Mouse (Mus musculus) 3T3-L1 (cell line): ENCODE measurements at regions not wholly inside any gene's neighbourhood (a gene's known extent, or its start where the extent isn't known, plus 50 kb on each side); places are given as distances from the start of the nearest gene placed in this dataset.

Source experiments
- DNase-seq: peaks from one replicate; pipeline ENCODE4 v3.0.0-alpha.2; 2015; ENCODE audit warnings: low read depth, low spot score

DNA sequence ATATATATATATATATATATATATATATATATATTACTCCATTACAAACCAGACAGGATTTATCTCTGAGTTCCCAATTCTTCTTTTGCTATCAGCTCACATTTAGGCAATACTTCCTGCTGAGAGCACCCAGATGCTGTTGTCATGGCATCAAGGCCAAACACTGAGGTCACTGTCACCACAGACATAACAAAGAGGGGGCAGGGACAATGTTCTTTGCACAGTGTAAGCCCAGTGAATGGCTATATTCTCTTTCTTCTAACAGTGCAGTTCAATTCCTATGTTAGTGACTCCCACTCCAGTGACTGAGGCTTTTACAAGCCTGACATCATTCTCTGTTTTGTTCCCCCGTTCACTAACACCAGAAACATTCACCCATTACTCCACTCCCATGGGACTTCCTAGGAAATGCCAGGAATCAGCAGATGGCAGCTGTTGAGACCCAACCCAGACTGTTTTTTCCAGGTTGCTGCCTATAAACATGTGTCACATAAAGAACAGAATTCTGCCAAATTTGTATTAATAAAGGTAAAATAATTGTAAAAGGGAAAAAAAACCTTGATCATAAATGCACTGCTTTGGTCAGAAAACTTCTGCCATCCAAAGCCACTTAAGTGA is 289.5 kb downstream of the Slc22a22 start:
- no peak for DNase-seq

DNA sequence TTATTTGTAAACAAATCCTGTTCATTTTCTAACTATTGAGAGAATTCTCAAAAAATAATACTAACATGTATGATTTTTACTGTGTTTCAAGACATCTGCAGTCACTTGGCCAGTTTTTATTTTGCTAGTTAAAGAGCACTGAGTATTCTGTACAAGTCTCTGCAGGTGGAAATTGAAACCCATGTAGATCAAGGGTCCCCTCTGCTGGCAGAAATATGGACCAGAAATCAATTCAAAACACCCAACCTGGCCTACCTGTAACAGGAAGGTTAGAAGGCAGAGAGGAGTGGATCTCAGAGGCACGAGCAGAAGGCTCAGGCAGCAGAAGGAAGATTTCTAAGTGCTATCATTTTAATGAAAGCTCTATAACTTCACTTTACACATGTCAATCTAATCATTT is 298.3 kb downstream of the Slc22a22 start:
- peak; percentile 23 for DNase-seq

DNA sequence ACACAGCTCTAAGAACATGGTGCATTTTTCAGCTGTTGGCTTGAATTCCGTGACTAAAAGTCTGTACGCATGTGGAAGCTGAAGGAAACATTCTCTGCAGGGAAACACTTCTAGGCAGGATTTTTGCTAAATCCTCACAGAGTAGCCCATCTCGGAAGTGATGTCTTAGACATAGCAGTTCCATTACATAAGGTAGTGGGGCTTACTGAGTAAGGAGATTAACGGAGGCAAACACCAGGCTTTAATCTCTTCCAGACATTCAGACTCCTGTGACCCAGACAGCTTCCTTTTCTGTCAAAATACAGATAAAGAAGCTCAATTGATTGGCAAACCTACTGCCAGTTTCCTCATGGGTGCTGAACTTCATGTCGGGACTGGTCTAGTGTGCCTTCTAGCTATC is 304.7 kb downstream of the Slc22a22 start:
- no peak for DNase-seq

DNA sequence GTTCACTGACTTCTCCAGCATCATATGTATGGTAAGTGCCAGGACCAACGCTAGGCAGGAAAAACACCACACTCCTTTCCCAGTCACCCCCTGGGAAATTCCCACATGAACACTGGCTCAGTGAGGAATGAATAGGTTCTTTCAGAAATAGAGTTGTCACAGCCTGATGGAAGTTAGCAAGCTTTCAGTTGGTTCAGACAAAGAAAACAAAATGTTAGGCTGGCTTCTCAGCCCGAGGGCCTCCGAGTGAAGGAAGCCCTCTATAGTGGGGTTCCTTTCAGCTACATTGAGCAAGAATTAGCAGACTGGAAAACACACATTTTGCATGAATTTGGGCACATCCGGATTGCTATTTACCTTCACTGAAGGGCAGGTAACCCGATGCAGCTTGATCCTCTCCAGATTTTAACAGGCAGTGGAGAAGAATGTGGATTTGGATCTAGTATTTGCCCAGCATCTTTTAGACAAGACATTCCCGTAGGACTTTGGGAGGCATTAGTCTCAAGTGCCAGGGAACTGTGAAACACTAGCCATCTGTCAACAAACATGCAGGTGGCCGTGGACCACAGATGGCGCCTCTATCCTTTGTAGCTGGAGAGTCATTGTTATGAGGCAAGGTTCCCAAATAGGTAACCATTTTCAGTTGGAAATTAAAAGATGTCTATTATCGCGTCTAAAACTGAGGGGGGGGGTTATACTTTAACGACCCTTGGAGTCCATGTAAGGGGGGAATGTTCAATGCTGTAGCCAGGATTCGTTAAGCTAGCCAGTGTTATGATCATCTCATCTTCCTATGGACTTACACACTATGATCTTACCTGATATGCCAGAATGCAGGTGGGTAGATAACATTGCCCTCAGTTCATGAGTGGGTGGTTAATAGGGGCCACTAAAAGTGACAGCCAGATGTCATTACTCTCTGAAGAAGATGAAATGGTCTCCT is 314.8 kb downstream of the Slc22a22 start:
- no peak for DNase-seq

DNA sequence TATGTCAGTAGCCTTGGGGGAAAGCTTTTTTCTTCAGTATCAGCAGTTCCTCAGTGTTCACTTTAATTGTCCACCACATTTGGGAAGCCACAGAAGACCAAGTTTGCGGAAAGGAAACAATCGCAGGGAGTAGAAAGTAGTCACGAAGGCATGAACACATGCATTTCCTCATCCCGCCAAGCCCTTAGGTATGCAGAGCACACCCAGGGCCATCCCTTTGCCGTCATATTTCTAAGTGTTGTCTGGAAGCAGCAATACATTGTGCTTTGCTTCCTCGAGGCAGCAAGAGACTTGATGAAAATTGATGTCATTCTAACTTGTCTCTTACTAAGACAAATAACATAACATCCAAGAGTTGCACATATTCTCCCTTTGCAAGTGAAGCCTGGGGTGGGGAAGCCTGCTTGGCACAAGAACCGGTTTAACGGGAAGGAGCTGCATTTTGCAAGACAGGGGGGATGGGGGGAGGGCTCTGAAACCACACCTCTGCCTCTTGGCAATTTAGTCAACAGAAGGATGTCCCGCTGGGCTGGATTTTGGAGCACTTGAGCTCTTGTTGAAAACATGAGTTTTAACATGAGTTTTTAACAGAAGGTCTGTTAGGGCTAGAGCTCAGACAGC is 337.2 kb downstream of the Slc22a22 start:
- DNase-seq = no peak

DNA sequence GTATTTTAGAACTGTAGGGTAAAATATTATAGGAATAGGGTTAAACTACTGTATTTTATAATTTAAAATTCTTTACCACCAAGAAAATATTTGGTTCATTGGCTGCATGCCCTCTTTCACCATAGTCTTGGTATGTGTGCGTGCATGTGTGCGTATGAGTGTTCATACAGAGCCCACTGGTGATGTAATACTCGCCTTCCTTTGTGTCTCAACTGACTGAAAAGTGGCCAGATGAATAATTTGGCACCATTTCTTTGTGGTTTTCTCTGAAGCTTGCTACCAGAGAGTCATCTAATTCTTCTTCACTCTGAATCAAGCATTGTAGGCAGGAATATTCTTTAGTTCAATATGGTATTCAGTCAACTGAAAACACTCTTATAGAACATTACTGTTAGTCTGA is 372.7 kb downstream of the Slc22a22 start:
- peak; percentile 91 for DNase-seq

DNA sequence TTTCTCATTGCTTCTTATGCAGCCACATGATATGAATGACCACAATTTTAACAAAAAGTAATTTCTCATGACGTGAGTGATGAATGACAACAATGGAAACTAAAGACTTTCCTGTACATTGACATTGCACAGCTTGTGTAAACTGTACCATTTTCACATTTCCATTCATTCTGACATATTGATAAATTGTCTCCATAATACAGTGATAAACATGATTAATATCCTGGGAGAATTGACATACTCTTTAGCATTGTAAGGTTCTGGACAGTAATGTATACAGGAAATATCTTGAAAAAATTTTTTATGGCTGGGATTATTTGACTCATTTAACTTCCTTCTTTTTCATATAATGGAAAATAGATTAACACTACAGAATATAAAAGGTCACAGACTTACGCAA is 380.1 kb downstream of the Slc22a22 start:
- DNase-seq = no peak

DNA sequence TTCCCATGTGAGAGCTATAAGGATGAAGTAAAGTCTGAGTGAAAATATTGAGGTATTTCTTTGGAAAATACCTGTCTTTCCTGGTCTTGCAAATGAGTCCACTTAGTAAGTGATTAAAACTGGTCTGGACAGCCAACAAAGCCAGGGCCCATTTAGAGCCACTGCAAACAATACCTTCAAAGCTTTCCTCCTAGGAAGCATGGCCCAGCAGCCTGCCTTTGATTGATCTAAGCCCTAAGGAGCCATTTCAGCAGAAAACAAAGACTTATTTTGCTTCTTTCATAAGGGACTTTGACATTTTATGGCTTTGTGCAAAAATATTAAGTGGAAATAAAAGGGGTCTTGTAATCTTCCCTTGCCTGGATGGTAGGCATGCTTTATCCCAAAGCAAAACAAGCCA is 397.6 kb downstream of the Slc22a22 start:
- DNase-seq = no peak

DNA sequence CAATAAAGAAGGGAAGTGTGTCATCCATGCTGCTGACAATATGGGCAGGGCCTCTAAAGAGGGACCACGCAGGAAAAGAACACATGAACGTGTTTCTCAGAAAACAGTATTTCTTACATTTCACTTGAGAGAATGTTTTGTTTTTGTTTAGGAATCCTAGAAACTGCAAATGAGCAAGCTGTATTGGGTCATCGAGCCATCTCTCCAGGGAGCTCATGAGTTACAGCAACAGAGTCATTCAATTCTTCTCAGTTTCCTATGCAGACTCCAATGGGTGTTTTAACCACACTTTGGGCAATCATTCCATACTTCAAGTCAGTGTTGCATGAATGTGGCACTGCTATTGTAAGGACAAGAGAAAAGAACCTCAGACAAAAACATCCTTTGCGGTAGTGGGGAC is 403.6 kb downstream of the Slc22a22 start:
- DNase-seq = no peak

DNA sequence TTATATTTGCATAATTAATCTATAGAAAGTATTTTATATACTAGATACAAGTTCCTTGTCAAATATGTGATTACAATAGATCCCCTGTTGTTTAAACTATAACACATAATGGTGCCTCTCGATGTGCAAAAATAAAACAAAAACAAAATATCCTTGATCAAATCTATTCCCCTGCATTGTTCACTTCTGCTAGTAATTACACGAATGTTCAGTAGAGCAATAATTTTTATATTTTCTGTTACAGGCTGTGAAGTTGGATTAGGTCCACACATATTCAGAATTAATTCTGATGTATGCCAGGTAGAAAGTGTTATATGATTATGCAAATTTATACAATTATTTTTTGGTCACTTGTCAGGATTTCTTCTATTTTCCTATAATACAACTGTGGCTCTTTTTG is 415.9 kb downstream of the Slc22a22 start:
- DNase-seq = no peak

DNA sequence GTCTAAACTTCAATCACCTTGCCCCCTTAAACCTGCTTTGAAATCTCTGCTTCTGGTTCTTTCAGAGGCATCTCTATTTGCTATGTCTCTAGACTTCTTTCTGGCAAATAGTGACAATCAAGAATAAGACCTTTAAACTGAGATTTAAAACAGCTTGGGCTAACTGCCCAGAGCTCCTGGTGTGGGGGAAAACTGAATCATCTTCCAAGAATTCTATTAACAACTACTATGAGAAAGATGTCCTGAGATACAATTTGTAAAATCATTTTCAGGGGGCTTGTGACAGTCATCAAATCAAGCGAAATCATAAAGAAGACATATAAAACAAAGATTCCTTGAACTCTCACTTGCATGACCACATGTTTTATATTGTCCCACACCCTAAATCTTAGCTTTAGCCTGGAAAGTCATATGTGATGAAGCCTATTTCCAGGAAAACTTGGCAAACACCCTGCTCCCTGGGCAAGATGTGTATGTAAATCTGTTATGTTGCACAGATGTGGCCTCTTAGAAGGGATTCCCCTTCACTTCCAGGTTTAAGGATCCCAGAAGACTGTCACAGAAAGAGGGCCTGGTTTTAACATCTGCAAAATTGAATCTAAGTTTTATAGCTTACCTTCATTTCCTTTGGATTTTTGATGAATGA is 417.8 kb downstream of the Slc22a22 start:
- DNase-seq = peak; percentile 77

DNA sequence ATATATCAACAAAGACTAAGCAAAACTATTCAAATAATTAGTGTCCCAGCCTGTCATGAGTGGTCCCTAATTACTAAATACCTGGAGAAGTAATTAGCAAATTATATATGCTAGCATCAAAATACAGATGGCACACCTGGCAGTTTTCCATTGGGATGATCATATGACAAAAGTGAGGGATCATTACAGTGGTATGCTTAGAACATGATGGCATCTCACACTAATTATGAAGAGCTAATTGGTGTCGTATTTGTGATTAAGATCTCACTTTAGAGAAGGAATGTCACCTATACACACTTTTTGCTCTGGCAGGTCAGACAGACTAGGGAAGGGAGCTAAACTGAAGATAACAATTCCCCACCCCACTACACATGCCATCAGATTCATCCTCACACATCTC is 425.1 kb downstream of the Slc22a22 start:
- DNase-seq = no peak

DNA sequence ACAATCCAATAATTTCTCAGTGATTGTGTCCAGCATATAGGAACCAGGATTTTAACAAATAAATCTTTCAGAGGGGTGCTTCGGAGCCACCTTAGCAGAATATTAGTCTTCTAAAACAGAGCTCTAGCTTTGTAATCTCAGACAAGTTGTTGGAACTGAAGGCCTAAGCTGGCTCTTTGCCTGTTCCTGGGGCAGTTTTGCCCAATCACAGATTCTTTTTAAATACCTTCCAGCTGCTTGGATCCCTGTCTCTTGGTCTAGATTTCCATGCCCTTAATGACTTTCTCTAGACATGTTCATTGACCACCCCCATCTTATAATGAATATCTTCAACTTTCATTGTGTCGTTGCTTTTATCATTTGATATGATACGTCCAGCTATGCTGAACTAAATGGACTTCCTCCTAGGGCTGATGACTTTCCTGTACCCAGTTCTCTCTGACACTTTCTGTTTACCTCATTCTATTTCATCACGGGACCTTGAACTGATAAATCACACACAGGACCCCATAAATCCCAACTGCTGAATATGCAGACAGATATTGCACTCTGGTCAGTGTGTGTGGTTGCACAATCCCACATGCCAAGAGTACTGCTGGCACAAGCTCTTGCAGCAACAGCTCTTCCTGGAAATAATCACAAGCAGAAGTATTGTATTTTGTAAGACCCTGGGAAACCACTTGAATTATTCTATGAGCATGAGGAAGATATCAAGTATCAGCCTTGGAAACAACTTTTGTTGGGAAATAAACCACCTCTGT is 440.4 kb downstream of the Slc22a22 start:
- peak; percentile 86 for DNase-seq

DNA sequence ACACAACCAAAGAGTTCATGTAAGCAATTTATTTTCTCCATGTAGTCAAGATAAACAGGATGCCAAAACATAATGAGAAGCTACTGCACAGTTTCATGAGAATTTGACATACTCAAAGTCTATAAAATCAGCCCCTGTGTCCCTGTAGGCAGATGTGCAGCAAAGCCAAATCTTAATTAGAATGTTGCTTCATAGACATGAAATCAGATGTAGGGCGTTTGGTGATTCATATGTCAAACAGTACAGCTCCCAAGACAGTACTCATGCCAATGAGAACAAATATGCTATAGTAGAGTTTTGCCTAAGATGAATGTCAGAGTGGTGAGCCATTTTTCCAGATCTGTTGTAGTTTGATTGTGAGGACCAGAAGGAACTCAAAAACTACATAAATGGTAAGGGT is 444.4 kb downstream of the Slc22a22 start:
- DNase-seq = peak; percentile 64
